Mouse (Mus musculus) lung, adult 2 months (tissue): ENCODE measurements at regions not wholly inside any gene's neighbourhood (a gene's known extent, or its start where the extent isn't known, plus 50 kb on each side); places are given as distances from the start of the nearest gene placed in this dataset.

ENCODE experiments used
- CTCF ChIP-seq: fragments of 200-500 bp; IDR thresholded peaks from 2 replicates; pipeline ENCODE4 v1.5.1; 2011; ENCODE audit warnings: mild to moderate bottlenecking, low read length, control low read depth; ENCODE audit not compliant: insufficient read depth
- POLR2A ChIP-seq: fragments of 200-500 bp; IDR thresholded peaks from 2 replicates; pipeline ENCODE4 v1.6.1; 2011; ENCODE audit warnings: low read depth, mild to moderate bottlenecking, control low read depth, low read length, borderline replicate concordance; ENCODE audit errors: extremely low read depth

DNA sequence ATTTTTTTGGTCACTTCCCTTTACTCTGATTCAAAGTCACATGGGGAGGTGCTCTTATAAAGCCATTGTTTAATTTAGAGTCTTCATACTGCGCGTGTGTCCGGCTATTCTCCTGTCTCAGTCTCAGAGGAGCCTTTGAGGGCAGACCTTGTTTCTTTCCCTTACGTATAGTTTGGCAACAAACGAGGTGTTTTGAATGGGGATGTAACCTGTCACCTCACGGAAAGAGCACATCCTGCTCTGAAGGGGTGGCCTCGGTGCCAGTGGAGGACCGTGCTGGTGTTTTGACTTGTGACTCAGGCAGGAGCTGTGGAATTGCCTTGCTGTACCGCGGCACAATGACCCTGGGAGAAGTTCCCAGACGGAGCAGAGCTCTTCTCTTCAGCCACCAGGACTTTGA, 146.7 kb downstream of the Dusp6 start:
- no peak for TF ChIP-seq POLR2A
- TF ChIP-seq CTCF, result no peak
